Mouse (Mus musculus) bone marrow, adult 2 months (tissue): ENCODE data around the gene Anp32a. TPM values are rescaled to one million over a fixed set of nuclear protein-coding genes. Genes with fewer than 3 reads are reported as not detected.

Experiments
- H3K27ac ChIP-seq: fragments of 200-500 bp; 2 replicates; pipeline ENCODE4 v1.5.1; 2012; ENCODE audit warnings: low read depth, mild to moderate bottlenecking, control low read depth, inconsistent platforms, low read length; ENCODE audit not compliant: control insufficient read depth, poor library complexity, insufficient read depth
- H3K4me1 ChIP-seq: fragments of 200-500 bp; 2 replicates; pipeline ENCODE4 v1.6.1; 2011; ENCODE audit warnings: low read length; ENCODE audit not compliant: control insufficient read depth, insufficient read depth
- H3K4me3 ChIP-seq: fragments of 200-500 bp; replicated peaks from 2 replicates; pipeline ENCODE3; 2011; ENCODE audit warnings: mild to moderate bottlenecking, low read depth, low read length, control low read depth; ENCODE audit not compliant: control insufficient read depth
- CTCF ChIP-seq: fragments of 200-500 bp; IDR thresholded peaks from 2 replicates; pipeline ENCODE4 v1.5.1; 2011; ENCODE audit warnings: low read length, control low read depth; ENCODE audit not compliant: control insufficient read depth, insufficient read depth
- POLR2A ChIP-seq: fragments of 200-500 bp; IDR thresholded peaks from 2 replicates; pipeline ENCODE4 v1.6.1; 2011; ENCODE audit warnings: low read depth, mild to moderate bottlenecking, control low read depth, low read length, borderline replicate concordance; ENCODE audit not compliant: control insufficient read depth
- WGBS: fragments of 180-500 bp; shearing (Covaris S2); methylation state at CpG from one replicate; pipeline ENCODE4 v1.1.7; 2018; 5-methylcytosine and 5-hydroxymethylcytosine counted together
- polyA plus RNA-seq: library from polyadenylated mRNA; stranded (reverse); fragments of >200 nt; gene quantifications from 2 replicates; pipeline ENCODE4 v1.2.4, GENCODE M21; 2011; ENCODE audit warnings: low replicate concordance; ENCODE audit not compliant: missing spikeins, insufficient read depth, insufficient read length

Gene Anp32a
- polyA plus RNA-seq, 1 experiment = 1,032 TPM

DNA sequence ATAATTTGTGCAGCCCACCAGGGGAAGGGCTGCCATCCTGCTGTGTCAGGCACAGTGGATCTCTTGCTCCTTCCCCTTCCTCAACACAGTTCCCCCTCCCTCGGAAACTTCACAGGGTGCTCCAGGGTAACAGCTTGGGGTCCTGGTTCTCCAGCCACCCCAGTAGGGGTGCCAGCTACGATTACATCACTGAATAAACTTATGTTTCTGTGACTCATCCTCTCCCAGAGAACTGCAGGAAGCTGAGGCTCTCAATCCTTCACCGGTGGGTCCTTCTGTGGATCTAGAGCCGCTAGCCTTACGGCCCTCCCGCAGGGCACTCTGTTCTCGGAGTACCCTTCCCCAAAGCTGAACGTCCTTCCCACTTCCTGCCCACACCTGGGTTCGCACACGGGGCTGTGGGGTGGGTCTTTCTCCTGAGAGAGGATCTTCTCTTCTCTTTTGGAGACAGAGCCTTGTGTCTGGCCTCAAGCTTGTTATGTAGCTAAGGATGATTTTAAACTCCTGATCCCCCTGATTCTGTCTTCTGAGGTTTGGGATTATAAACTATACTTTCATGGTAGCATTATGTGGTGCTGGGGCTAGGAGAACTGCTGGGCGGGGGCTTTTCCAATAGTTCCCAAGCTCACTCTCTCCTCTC is 59.6 kb downstream of the Anp32a start:
- no peak overlapping the region for H3K27ac ChIP-seq
- WGBS = 37% methylated on average over 11 of the region's 11 CpGs
- no peaks in the 10 kb centered on the region for H3K4me1 ChIP-seq
- no peak for TF ChIP-seq CTCF
- TF ChIP-seq POLR2A = no peak
- H3K4me3 ChIP-seq = no peak overlapping the region

DNA sequence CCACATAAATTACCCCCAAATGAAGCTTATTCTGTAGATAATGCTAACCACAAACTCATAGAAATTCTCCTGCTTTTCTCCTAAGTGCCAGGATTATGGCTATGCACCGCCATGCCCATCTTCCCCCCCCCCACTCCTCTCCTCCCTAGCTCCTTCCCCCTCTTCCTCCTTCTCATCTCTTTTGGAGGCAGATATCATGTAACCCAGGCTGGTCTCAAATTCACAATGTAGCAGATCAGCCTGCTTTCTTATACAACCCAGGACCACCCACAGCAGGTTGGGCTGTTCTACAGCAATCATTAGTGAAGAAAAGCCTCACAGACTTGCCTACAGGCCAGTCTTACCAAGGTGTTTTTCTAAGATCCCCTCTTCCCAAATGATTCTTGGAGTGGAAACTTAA is 60.5 kb downstream of the Anp32a start:
- WGBS = 69% methylated on average over 1 of the region's 1 CpGs
- no peaks in the 10 kb centered on the region for H3K4me1 ChIP-seq
- H3K4me3 ChIP-seq = no peak overlapping the region
- H3K27ac ChIP-seq = no peak overlapping the region
- TF ChIP-seq CTCF (no peak), POLR2A (no peak)

DNA sequence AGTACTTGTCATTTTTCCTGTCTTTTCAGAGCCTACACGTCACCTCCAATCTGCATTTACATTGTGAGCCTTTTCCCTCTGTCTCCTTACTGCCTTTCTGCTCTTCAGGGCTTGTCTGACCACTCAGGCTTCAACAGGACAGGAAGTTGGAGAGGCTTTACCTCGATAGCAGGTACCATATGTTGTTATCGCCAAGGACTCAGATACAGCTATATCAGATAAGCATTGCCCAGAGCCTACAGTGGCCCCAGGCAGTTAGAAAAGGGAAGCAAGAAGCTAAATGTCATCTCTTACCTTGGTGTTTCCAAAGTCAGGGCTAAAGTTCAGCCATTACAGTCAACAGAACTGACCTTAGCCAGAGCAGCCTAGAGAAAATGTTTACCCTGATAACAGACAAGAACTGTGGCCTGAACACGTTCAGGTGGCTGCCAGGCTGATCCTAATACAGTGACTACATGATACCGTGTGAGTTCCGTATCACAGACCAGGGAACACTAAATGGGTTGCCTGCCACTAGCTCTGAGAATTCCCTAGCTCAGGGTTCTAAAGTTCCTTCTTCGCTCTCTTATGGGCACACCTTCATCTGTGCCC is 65.4 kb downstream of the Anp32a start:
- H3K27ac ChIP-seq = no peak overlapping the region
- no peak overlapping the region for H3K4me3 ChIP-seq
- no peak for TF ChIP-seq CTCF
- no peak for TF ChIP-seq POLR2A
- no peaks in the 10 kb centered on the region for H3K4me1 ChIP-seq
- 54% methylated on average over 7 of the region's 7 CpGs for WGBS

DNA sequence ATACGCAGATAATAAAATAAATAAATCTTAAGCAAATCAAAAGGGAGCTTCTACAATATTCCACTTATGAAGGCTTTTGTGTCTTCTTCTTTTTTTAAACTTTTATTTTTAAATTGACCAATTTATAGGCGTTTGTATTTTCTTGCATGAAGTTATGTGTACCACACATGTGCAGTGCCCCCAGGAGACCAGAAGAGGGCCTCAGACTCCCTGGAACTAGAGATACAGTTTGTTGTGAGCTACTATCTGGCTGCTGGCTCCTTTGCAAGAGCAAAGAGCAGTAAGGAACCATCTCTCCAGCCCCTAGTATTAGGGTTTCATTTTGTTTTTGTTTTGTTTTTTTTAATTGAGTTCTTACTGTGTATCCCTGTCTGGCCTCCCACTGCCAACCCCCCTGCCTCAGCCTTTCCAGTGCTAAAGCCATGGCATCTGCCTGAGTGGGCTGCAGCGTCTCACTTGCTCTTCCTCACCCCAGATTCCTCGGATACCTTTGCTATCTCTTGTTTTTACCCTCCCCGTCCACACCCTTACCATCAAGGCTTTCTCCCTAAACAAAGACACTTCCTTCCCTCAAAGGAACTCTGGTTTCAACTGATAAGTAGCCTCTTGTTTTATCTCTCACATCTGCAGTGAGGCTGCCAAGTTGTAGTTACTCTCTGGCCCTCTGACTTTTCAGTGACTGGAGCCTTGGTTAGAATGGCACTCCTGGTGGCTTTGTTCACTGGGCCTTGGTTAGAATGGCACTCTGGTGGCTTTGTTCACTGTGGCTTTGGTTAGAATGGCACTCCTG is 66.5 kb downstream of the Anp32a start:
- TF ChIP-seq CTCF (no peak), POLR2A (no peak)
- 46% methylated on average over 5 of the region's 5 CpGs for WGBS
- H3K27ac ChIP-seq = no peak overlapping the region
- no peaks in the 10 kb centered on the region for H3K4me1 ChIP-seq
- H3K4me3 ChIP-seq = no peak overlapping the region

DNA sequence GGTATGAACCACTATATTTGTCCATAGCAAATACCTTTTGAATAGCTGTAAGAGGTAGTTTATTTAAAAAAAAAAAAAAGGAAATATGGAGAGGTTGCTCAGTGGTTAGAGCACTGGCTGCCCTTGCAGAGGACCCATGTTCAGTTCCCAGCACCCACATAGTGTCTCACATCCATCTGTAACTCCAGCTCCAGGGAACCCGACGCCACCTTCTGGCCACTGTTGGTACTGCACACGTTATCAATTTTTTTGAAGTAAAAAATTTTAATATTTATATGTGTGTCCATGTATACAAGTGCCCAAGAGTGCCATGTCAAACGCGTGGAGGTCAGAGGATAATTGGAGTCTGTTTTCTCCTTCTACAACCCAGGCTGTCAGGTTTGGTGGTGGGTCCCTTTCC is 77.6 kb downstream of the Anp32a start:
- Histone ChIP-seq H3K4me1 (no peaks in the 10 kb centered on the region; the same call in 1 of the 2 replicates), H3K27ac (no peak overlapping the region), H3K4me3 (no peak overlapping the region)
- TF ChIP-seq CTCF (peak; percentile 39; the same call in 1 of the 2 replicates), POLR2A (no peak)
- 58% methylated on average over 5 of the region's 5 CpGs for WGBS

DNA sequence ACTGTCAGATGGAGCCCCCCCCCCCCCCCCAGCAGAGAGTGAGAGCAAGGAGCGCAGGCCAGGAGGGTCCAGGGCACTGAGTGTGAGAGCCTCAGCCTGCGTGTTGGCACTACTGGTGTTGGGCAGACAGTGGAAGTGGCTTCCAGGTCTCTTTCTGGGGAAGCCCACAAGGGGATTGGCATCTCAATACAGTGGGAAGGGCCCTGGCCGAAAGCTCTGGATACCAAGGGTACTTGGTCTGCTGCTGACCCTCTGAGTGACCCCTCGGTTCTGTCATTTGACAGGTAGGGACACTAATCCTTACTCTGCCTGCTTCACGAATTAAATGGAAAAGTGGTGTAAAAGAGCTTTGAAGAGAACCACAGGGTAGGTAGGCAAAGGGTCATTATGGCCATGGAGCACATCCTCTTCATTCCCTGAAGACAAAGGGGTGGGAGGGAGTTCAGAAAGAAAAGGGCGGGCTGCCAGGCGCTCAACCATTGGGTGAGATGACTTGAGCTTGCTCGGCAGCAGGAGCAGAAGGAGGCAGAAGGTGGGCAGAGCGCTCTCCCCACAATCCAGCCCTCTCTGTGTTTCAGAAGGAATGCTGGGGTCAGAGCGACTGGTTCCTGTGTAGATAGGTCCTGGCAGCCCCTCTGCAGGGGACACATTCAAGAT is 79.3 kb downstream of the Anp32a start:
- no peak overlapping the region for H3K4me3 ChIP-seq
- 75% methylated on average over 10 of the region's 10 CpGs for WGBS

DNA sequence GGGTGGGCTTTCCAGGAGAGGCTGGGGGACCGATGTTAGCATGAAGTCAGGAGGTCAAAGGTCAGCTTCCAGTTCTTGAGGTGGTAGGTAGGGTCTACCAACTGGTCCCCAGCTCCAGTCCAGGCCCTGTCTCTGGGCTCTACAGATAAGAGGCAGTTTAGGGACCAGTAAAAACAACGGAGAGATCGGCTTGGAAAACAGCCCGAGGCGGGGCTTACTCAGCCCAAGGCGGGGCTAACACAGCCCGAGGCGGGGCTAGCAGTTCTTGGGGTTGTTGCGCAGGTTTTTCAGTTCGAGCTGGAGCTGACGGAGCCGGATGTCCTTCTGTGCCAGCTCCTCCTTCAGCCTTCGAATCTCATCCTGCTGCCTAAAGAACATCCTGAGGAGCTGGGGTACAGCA is 79.9 kb downstream of the Anp32a start:
- H3K4me3 ChIP-seq = peak overlapping the region; percentile 59
- TF ChIP-seq POLR2A = 0 out of 2 replicates have a peak, but pooled peaks have one; percentile 35
- no peak for TF ChIP-seq CTCF
- no peaks in the 10 kb centered on the region; the same call in 1 of the 2 replicates for H3K4me1 ChIP-seq
- WGBS = under 1% methylated on average over 13 of the region's 13 CpGs
- H3K27ac ChIP-seq = peak overlapping the region; percentile 33; the same call in 1 of the 2 replicates

More for the DNA sequence above, 79.3 kb downstream of the Anp32a start:
- H3K4me1 ChIP-seq = no peaks in the 10 kb centered on the region; the same call in 1 of the 2 replicates
- peak overlapping the region; percentile 33; the same call in 1 of the 2 replicates for H3K27ac ChIP-seq
- TF ChIP-seq POLR2A = no peak
- no peak for TF ChIP-seq CTCF
